Mouse (Mus musculus) forebrain, postnatal 0 days (tissue): ENCODE data around the gene Mocs1. TPM values are rescaled to one million over a fixed set of nuclear protein-coding genes. Genes with fewer than 3 reads are reported as not detected.
"Not testable (repeated sequence)": the region's sequence is repeated elsewhere in the genome, so short reads cannot be mapped to it uniquely, and the experiment has no call there.

Experiments used
- ATAC-seq: fragments of 200-750 bp; cut with Nextera tagmentation; 2 replicates; pipeline ENCODE4 v1.8.0; 2017; ENCODE audit warnings: mild to moderate bottlenecking, moderate library complexity
- DNase-seq: peaks from one replicate; pipeline ENCODE4 v3.0.0-alpha.2; 2015
- H3K27ac ChIP-seq: fragments of 300-500 bp; sonication (generic); 2 replicates; pipeline ENCODE4 v1.5.1; 2014; ENCODE audit warnings: low read depth, mild to moderate bottlenecking, antibody characterized with exemption, low read length, moderate library complexity, mixed read lengths
- H3K27me3 ChIP-seq: fragments of 300-500 bp; sonication (generic); 2 replicates; pipeline ENCODE4 v1.6.1; 2014; ENCODE audit warnings: mild to moderate bottlenecking, low read length, mixed read lengths; ENCODE audit not compliant: insufficient read depth
- H3K36me3 ChIP-seq: fragments of 300-500 bp; sonication (generic); 2 replicates; pipeline ENCODE4 v1.6.1; 2014; ENCODE audit warnings: mild to moderate bottlenecking, moderate library complexity; ENCODE audit not compliant: insufficient read depth
- H3K4me1 ChIP-seq: fragments of 300-500 bp; sonication (generic); 2 replicates; pipeline ENCODE4 v1.6.1; 2014; ENCODE audit warnings: antibody characterized with exemption; ENCODE audit not compliant: insufficient read depth
- H3K4me2 ChIP-seq: fragments of 300-500 bp; sonication (generic); 2 replicates; pipeline ENCODE4 v1.6.1; 2014; ENCODE audit warnings: low read depth, mild to moderate bottlenecking, moderate library complexity
- H3K4me3 ChIP-seq: fragments of 300-500 bp; sonication (generic); 2 replicates; pipeline ENCODE4 v1.5.1; 2014; ENCODE audit warnings: low read depth, low read length, mixed read lengths
- H3K9ac ChIP-seq: fragments of 300-500 bp; sonication (generic); 2 replicates; pipeline ENCODE4 v1.6.1; 2014; ENCODE audit warnings: mild to moderate bottlenecking
- H3K9me3 ChIP-seq: fragments of 300-500 bp; sonication (generic); 2 replicates; pipeline ENCODE4 v1.6.1; 2016; ENCODE audit warnings: low read length
- CTCF ChIP-seq: sonication (generic); IDR thresholded peaks from 2 replicates; pipeline ENCODE4 v1.5.1; 2016; ENCODE audit warnings: antibody characterized with exemption, control low read depth, low read depth
- WGBS: fragments of 180-500 bp; shearing (Covaris S2); extraction: QIAGEN DNeasy Blood & Tissue Kit; methylation state at CpG from one replicate; pipeline ENCODE4 v1.1.7; 2014; 5-methylcytosine and 5-hydroxymethylcytosine counted together
- polyA plus RNA-seq: library from polyadenylated mRNA; unstranded; fragments of >200 nt; fragmentation: Nextera tagmentation; extraction: Ambion mirVana; gene quantifications from 2 replicates; pipeline ENCODE4 v1.2.1, GENCODE M21; 2015
- total RNA-seq: library from RNA; depleted of rRNA; stranded (reverse); fragments of >200 nt; gene quantifications from 2 replicates; pipeline ENCODE4 v1.2.3, GENCODE M21; 2014

Gene Mocs1
- total and polyA plus RNA-seq, 2 experiments from 2014 or later = 4.2 to 12.7 TPM

DNA sequence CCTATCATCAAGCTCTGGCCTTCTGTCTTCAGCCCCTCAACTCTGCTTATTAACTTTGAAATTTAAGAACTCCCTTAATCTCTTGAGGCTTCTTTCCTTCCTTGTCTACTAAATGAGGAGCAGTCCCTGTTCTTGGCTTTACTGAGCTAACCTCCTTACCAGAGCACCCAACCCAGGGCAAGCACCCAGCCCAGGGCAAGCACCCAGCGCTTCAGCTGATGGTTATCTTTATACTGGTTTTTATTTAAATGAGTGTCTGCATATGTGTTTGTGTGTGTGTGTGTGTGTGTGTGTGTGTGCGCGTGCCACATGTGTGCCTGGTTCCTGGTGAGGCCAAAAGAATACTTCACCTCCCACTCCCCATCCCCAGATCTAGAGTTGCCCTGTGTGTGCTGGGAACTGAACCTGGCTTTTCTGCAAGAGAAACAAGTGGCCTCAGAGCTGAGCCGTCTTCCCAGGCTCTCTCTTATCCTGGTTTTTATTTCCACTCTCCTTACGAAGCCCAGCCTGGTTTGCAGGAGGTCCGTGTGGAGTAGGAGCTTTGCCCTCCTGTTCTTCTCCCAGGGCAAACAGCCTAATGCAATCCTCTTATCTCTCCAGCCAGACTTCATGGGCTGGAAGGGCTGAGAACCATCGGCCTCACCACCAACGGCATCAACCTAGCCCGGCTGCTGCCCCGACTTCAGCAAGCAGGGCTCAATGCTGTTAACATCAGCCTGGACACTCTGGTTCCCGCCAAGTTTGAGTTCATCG lies 10.8 kb downstream of the Mocs1 start:
- Histone ChIP-seq H3K4me3 (no peak overlapping the region), H3K27ac (no peak overlapping the region), H3K4me2 (no peak overlapping the region), H3K9ac (no peak overlapping the region), H3K36me3 (peaks cover 20% of the 10 kb centered on the region), H3K27me3 (no peaks in the 10 kb centered on the region), H3K9me3 (no peaks in the 10 kb centered on the region), H3K4me1 (no peaks in the 10 kb centered on the region)
- ATAC-seq = no peak
- no peak for DNase-seq
- WGBS = 91% methylated on average over 12 of the region's 12 CpGs
- no peak for TF ChIP-seq CTCF

DNA sequence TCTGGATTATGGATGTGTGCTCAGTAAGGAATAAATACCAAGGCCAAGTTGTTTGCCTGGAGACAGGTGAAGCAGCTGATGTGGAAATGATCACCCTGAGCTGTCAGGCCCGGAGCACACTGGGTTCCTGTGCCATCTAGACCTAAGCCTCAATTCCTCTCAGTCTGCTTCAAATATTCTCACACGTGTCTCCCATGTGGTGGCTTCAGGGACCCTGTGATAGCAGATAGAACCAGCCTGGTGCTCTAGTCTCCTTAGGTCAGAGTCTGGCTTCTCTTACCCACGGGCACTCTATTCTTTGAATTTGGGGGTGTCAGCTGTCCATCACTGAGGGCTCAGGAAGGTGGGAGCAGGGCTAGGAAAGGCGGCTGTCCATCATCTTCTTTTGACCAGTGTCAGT lies 11.5 kb downstream of the Mocs1 start:
- H3K4me1 ChIP-seq = no peaks in the 10 kb centered on the region
- DNase-seq = no peak
- no peak overlapping the region for H3K4me2 ChIP-seq
- no peak overlapping the region for H3K27ac ChIP-seq
- no peaks in the 10 kb centered on the region for H3K9me3 ChIP-seq
- H3K36me3 ChIP-seq = peaks cover 17% of the 10 kb centered on the region
- H3K27me3 ChIP-seq = no peaks in the 10 kb centered on the region
- ATAC-seq = no peak
- TF ChIP-seq CTCF = no peak
- H3K4me3 ChIP-seq = no peak overlapping the region
- 89% methylated on average over 4 of the region's 4 CpGs for WGBS
- H3K9ac ChIP-seq = no peak overlapping the region

DNA sequence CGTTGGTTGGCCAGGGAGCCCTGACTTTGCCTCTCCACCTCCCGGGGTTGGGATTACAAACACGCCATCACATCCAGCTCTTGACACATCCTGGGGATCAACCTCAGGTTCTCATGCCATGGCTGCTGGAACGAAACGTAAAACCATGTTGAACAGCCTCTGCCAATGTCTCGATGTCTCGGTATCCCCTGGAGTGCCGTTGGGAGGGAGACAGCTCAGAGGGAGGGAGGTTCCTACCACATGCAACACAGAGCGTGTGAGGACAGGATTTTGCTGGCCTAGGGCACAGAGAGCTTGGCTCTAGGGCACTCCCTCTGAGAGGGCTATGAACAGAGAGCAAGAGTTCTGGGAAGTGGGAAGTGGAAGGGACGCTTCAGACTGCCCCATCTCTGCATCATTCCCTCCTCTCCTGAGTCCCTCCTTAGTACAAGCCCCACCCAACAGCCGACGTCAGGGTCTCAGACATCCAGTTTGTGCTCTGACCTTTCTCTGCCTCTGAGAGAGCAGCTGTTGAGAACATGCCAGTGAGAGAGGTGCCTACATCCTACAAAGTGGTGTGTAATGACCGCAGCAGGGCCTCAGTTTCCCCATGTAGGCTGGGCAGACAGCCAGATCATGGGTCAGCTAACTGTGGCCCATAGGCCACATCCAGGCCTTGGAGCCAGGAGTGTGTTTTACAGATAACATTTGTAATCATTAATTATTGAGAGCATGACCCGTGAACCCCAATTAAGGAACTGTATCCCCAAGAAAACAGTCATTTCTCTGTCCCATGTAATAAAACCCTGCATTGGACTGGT lies 12.4 kb downstream of the Mocs1 start:
- Histone ChIP-seq H3K4me1 (no peaks in the 10 kb centered on the region), H3K27me3 (no peaks in the 10 kb centered on the region), H3K27ac (no peak overlapping the region), H3K9ac (no peak overlapping the region), H3K9me3 (no peaks in the 10 kb centered on the region), H3K4me2 (no peak overlapping the region), H3K4me3 (no peak overlapping the region), H3K36me3 (peaks cover 8% of the 10 kb centered on the region)
- ATAC-seq (no peak), DNase-seq (no peak)
- no peak for TF ChIP-seq CTCF
- WGBS = 90% methylated on average over 14 of the region's 14 CpGs

DNA sequence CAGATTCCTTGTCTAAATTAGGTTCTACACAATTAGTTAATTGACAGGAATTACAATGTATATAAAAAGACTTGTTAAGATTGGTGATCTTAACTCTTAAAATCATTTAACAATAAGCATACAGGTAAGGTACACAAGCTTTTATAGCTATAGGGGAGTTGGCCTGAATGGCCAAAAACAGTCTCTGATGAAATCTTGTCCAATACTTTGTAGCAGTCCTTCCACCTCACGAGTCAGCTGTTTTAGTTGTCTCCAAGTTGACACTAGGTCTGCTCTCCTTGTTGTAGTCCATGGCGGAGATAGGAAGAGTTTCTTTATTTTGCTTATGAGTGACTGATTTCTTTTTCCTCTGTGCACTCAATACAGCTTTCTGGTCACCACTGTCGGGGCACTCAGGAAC lies 14.7 kb downstream of the Mocs1 start:
- H3K9ac ChIP-seq, H3K9me3 ChIP-seq, ATAC-seq, H3K27me3 ChIP-seq, H3K4me1 ChIP-seq, H3K4me3 ChIP-seq, DNase-seq, H3K36me3 ChIP-seq, H3K4me2 ChIP-seq, H3K27ac ChIP-seq: not testable (repeated sequence)
- 74% methylated on average over 3 of the region's 3 CpGs for WGBS

DNA sequence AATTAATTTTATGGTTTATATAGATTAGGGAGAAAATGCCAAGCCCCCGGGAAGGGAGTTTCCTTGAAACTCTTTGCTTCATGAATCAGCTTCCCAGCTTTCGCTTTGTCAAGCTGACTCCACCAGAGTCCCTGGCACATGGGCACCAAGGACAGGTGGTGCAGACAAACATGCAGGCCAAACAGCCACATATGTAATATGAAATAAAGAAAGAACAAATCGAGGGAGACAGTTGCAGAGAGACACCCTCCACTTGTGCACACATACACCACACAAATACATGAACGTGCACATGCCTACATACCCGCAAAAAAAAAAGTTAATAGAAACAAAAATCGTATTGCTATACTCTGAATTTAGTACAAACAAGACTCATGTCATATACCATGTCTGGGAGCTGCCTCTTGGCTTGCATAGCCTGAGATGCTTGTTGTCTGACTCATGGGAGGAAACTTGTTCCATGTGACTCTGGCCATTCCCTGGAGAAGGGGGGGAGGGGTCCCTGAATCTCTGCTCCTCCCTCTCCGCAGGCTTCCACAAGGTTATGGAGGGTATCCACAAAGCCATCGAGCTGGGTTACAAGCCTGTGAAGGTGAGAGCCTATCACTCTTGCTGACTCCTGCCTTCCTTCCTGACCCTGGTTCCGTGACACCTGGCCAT lies 20.5 kb downstream of the Mocs1 start:
- DNase-seq (peak; percentile 50), ATAC-seq (peak; percentile 50; the same call in 1 of the 2 replicates)
- H3K4me3 ChIP-seq = no peak overlapping the region
- H3K9me3 ChIP-seq = no peaks in the 10 kb centered on the region
- no peak overlapping the region for H3K4me2 ChIP-seq
- 63% methylated on average over 8 of the region's 9 CpGs for WGBS
- no peak overlapping the region for H3K27ac ChIP-seq
- H3K36me3 ChIP-seq = peaks cover 4% of the 10 kb centered on the region; the same call in 1 of the 2 replicates
- H3K27me3 ChIP-seq = no peaks in the 10 kb centered on the region
- no peak overlapping the region for H3K9ac ChIP-seq
- no peak for TF ChIP-seq CTCF
- 0 out of 2 replicates have a peak, but pooled peaks cover 2% of the 10 kb centered on the region for H3K4me1 ChIP-seq

DNA sequence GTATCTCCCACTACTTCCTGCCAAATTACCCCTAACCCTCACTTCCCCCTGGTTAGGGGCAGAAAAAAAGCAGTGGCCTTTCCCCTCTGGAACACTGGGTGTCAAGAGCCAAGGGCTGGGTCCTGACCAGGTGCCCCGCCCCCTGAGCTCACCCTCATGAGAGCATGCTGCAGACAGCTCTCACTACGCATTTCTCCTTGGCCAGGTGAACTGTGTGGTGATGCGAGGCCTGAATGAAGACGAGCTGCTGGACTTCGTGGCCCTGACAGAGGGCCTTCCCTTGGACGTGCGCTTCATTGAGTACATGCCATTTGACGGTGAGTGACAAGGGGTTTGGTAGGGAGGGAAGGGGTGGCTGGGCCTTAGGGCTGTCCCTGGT lies 21.1 kb downstream of the Mocs1 start:
- H3K36me3 ChIP-seq = peaks cover 4% of the 10 kb centered on the region; the same call in 1 of the 2 replicates
- no peak overlapping the region for H3K27ac ChIP-seq
- H3K4me3 ChIP-seq = no peak overlapping the region
- no peaks in the 10 kb centered on the region for H3K9me3 ChIP-seq
- H3K4me2 ChIP-seq = no peak overlapping the region
- no peak for ATAC-seq
- TF ChIP-seq CTCF = no peak
- WGBS = 88% methylated on average over 8 of the region's 8 CpGs
- H3K27me3 ChIP-seq = no peaks in the 10 kb centered on the region
- DNase-seq = no peak
- no peak overlapping the region for H3K9ac ChIP-seq
- 0 out of 2 replicates have a peak, but pooled peaks cover 2% of the 10 kb centered on the region for H3K4me1 ChIP-seq
